Mouse (Mus musculus) central nervous system, embryonic 11.5 days (tissue): Measurements from ENCODE around the gene Atic. TPM values are rescaled to one million over a fixed set of nuclear protein-coding genes. Genes with fewer than 3 reads are reported as not detected.

Source experiments
- polyA plus RNA-seq: library from polyadenylated mRNA; depleted of rRNA; stranded (reverse); fragments of >200 nt; gene quantifications from 2 replicates; pipeline ENCODE4 v1.2.3, GENCODE M21; 2012; rRNA removed

Atic gene
- polyA plus RNA-seq = 53.4 and 56.5 TPM in 2 replicates

DNA sequence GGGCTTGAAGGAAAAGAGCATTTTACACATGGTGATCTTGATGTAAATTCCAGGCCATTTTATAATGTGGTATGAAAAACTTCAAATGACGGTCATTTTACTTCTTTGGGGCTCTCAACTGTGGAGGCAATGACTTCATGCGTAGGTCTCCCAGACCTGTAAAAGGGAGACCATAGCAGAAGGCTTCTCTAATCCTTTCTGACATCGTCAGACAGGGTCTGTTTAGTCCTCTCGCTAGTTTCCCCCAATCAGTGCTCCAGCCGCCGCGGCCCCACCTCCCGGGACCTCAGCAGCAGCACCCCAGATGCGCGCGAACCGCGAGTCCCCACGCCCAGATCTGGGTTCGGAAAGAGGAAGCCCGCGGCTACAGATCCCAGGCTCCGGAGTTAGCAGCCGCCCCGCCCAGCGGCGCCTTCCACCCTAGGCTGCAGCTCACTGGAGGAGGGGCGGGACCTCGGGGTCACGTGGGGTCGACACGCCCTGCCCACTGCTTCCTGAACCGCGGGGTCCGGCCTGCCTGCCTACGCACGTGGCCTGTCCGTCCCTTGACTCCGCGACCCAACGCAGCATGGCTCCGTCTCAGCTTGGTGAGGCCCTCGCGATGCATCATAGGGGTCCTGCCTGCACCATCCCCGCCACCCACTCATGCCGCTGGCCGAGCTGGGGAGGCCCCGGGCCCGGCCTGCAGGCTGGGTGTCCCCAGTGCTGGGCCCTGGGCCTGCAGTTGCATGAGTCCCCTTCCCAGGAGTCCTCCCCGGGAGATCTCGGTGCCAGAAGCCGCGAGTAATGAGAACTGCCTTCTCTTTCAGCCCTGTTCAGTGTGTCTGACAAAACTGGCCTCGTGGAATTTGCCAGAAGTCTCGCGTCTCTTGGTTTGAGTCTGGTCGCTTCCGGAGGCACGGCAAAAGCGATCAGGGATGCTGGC lies at the start of gene Atic:
TSS of gene Atic (plus strand) at position 463 of the 925 bp plus-strand sequence.

Other genes with a start within 250 kb of the Atic start
- gene Abca12, start 142.2 kb upstream of the Atic start, polyA plus RNA-seq = 0.01 and 0.04 TPM in 2 replicates
- gene Fn1, start 96.0 kb downstream of the Atic start, polyA plus RNA-seq = 191 and 333 TPM in 2 replicates